ENCODE assay signal across 25 mouse cellular contexts in genomic region chr13:112245131-112245530, GRCm38 (mm10). TPM values are rescaled to one million over a fixed set of nuclear protein-coding genes. Genes with fewer than 3 reads are reported as not detected.
"Had no signal": no experiment of that assay in that cellular context is flagged by ENCODE, and none has a peak within 500 bp of the region (broad histone marks: within the 10 kb centered on the region; RNA-seq: fewer than 3 reads in every experiment).

No protein-coding gene starts in this region.

- H3K36me3 ChIP-seq: lung, embryonic 15.5 days; midbrain, embryonic 12.5 days; neural tube, embryonic 13.5 days; neural tube, embryonic 15.5 days; stomach, embryonic 15.5 days had no signal

- H3K4me1 ChIP-seq: megakaryocyte, embryonic 14.5 days; neural tube, embryonic 15.5 days; stomach, embryonic 15.5 days had no signal

- H3K4me3 ChIP-seq: lung, embryonic 15.5 days; megakaryocyte, embryonic 14.5 days; midbrain, embryonic 10.5 days; midbrain, embryonic 12.5 days; myocyte; neural tube, embryonic 13.5 days; neural tube, embryonic 15.5 days; stomach, embryonic 15.5 days had no signal

- H3K9me3 ChIP-seq: lung, embryonic 15.5 days; stomach, embryonic 15.5 days had no signal

- H3K4me2 ChIP-seq: lung, embryonic 15.5 days; midbrain, embryonic 12.5 days; neural tube, embryonic 13.5 days; neural tube, embryonic 15.5 days; stomach, embryonic 15.5 days had no signal

- ATAC-seq: liver, postnatal 0 days; lung, postnatal 0 days; midbrain, embryonic 16.5 days had no signal

- DNase-seq: liver, postnatal 0 days; lung, adult 2 months; lung, postnatal 14 days; lung, postnatal 36 days; midbrain, embryonic 14.5 days; retina, postnatal 1 day; right cerebral cortex, adult 18-20 months; right cerebral cortex, postnatal 25 days; right cerebral cortex, postnatal 4 days; spleen, adult 18-20 months; thymus, postnatal 14 days; thymus, postnatal 36 days had no signal

- H3K27ac ChIP-seq: lung, embryonic 15.5 days; macrophage; midbrain, embryonic 10.5 days; midbrain, embryonic 12.5 days; neural tube, embryonic 13.5 days; neural tube, embryonic 15.5 days; stomach, embryonic 15.5 days; stomach, postnatal 0 days had no signal

- H3K27me3 ChIP-seq: lung, embryonic 15.5 days; neural tube, embryonic 15.5 days; stomach, embryonic 15.5 days had no signal

- H3K9ac ChIP-seq: liver, postnatal 0 days; lung, embryonic 15.5 days; midbrain, embryonic 12.5 days; neural tube, embryonic 13.5 days; neural tube, embryonic 15.5 days; stomach, embryonic 15.5 days had no signal

RNA-seq across cellular contexts. Expression of gene Ankrd55, which starts 43.1 kb away (rescaled TPM):
- total RNA-seq: megakaryocyte progenitor cell, adult 5-6 weeks had no signal
- polyA plus RNA-seq: lung, embryonic 15.5 days had no signal
